In the genomic region with DNA sequence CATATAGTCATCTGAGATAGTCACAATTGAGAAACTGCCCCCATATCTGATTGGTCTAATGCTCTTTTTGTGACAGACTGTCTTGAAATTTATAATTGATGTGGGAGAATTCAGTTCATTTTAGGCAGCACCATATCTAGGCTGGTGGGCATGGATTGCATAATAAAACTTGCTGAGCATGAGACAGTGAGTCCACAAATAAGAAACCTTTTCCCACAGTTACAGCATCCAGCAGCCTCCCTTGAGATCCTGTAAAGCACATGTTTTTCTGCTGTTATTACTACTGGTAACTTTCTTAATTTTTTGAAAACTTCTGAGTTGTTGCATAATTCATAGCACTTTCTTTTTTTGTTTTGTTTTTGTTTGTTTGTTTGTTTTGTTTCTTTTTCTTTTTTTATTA, we compare ENCODE assay signal across 37 mouse cellular contexts. TPM values are rescaled to one million over a fixed set of nuclear protein-coding genes. Genes with fewer than 3 reads are reported as not detected.
A peak's percentile ranks its signal among the peaks of the same experiment; 100 is the strongest.
DNase-seq lines count a peak whose midpoint lies in the region; ATAC-seq and TF ChIP-seq lines count a peak whose summit lies in the region.
"Had no signal": no experiment of that assay in that cellular context is flagged by ENCODE, and none has a peak within 500 bp of the region (broad histone marks: within the 10 kb centered on the region; RNA-seq: fewer than 3 reads in every experiment).

No protein-coding gene starts in this region.

- H3K4me3 ChIP-seq in midbrain, postnatal 0 days (ENCODE audit: low read depth, low read length) = no peak overlapping the region
- H3K4me3 ChIP-seq: embryonic facial prominence, embryonic 10.5 days; embryonic facial prominence, embryonic 13.5 days; erythroblast, embryonic 14.5 days; forebrain, embryonic 10.5 days; forebrain, embryonic 13.5 days; heart, embryonic 15.5 days had no signal

- peak; percentile 11 for DNase-seq in adrenal gland, postnatal 10 days
- DNase-seq in adrenal gland, postnatal 25 days = no peak
- peak; percentile 22 for DNase-seq in gastrocnemius, postnatal 25 days
- no peak for DNase-seq in gastrocnemius, postnatal 14 days
- peak; percentile 27 to 34 for DNase-seq in heart, adult 9 months (ENCODE audit: low spot score in 2 of 2)
- no peak for DNase-seq in heart, postnatal 4 days
- DNase-seq in skeletal muscle tissue, adult 2 months (ENCODE audit: low read depth, low spot score) = peak; percentile 42
- DNase-seq in midbrain, postnatal 0 days (ENCODE audit: low spot score) = no peak
- DNase-seq: adrenal gland, postnatal 14 days; cerebellum, adult 11-12 months; cerebellum, adult 8-10 months; cerebellum, postnatal 10 days; cerebellum, postnatal 36 days; embryo, embryonic 11 days; gastrocnemius, postnatal 10 days; heart, postnatal 10 days; kidney, adult 18-20 months; kidney, adult 9 months had no signal

- H3K36me3 ChIP-seq in midbrain, postnatal 0 days (ENCODE audit: insufficient read depth, low read length) = no peaks in the 10 kb centered on the region
- H3K36me3 ChIP-seq: embryonic facial prominence, embryonic 10.5 days; embryonic facial prominence, embryonic 13.5 days; forebrain, embryonic 10.5 days; heart, embryonic 15.5 days had no signal

- no peaks in the 10 kb centered on the region for H3K27me3 ChIP-seq in midbrain, postnatal 0 days (ENCODE audit: insufficient read depth, low read length)
- H3K27me3 ChIP-seq: embryonic facial prominence, embryonic 13.5 days; forebrain, embryonic 13.5 days; heart, embryonic 15.5 days had no signal

- no peak overlapping the region for H3K27ac ChIP-seq in midbrain, postnatal 0 days (ENCODE audit: low read depth, low read length)
- H3K27ac ChIP-seq: embryonic facial prominence, embryonic 10.5 days; embryonic facial prominence, embryonic 13.5 days; forebrain, embryonic 10.5 days; forebrain, embryonic 13.5 days; heart, embryonic 15.5 days; hindbrain, embryonic 14.5 days; hindbrain, postnatal 0 days had no signal

- no peaks in the 10 kb centered on the region for H3K4me1 ChIP-seq in midbrain, postnatal 0 days (ENCODE audit: insufficient read depth, low read length)
- H3K4me1 ChIP-seq: embryonic facial prominence, embryonic 10.5 days; embryonic facial prominence, embryonic 13.5 days; forebrain, embryonic 10.5 days; forebrain, embryonic 13.5 days; heart, embryonic 15.5 days had no signal

- H3K4me2 ChIP-seq in midbrain, postnatal 0 days (ENCODE audit: low read depth, low read length, poor library complexity, severe bottlenecking) = no peak overlapping the region
- H3K4me2 ChIP-seq: embryonic facial prominence, embryonic 13.5 days; forebrain, embryonic 13.5 days; heart, embryonic 11.5 days; heart, embryonic 15.5 days; hindbrain, embryonic 14.5 days had no signal

- intact Hi-C loops in gastrocnemius, postnatal 14 days (cut with DNase I; ENCODE audit: low total_unique reads) = no loop called here

- ATAC-seq in midbrain, postnatal 0 days (ENCODE audit: low FRiP score) = no peak
- ATAC-seq: activated CD4-positive, CD25-positive, alpha-beta regulatory T cell, adult 4 months; forebrain, embryonic 13.5 days; forebrain, embryonic 16.5 days; hindbrain, postnatal 0 days; inflammation-experienced regulatory T-cells, adult 6 months; intestine, embryonic 16.5 days had no signal

- H3K9me3 ChIP-seq in midbrain, postnatal 0 days (ENCODE audit: low read length) = no peaks in the 10 kb centered on the region
- H3K9me3 ChIP-seq: embryonic facial prominence, embryonic 10.5 days; embryonic facial prominence, embryonic 13.5 days; forebrain, embryonic 10.5 days; forebrain, embryonic 13.5 days; heart, embryonic 15.5 days had no signal

- no peak for TF ChIP-seq CTCF in midbrain, postnatal 0 days (IDR thresholded peaks at IDR 0.05)

- no peak overlapping the region for H3K9ac ChIP-seq in midbrain, postnatal 0 days (replicated peaks; ENCODE audit: low read length, poor library complexity, severe bottlenecking)
- H3K9ac ChIP-seq: embryonic facial prominence, embryonic 13.5 days; forebrain, embryonic 13.5 days; heart, embryonic 15.5 days; hindbrain, embryonic 14.5 days had no signal

RNA-seq across cellular contexts. Expression of a gene that starts 9.9 kb away (rescaled TPM):
- total RNA-seq in adrenal gland, postnatal 10 days (2021) = not detected
- total RNA-seq in adrenal gland, postnatal 25 days (2021) = not detected in 2 replicates
- total RNA-seq in gastrocnemius, postnatal 25 days (2021) = not detected
- total RNA-seq in gastrocnemius, postnatal 14 days (2021) = not detected
- total RNA-seq in heart, postnatal 4 days (2021) = not detected
- total RNA-seq in midbrain, postnatal 0 days (2014; rRNA removed) = not detected in 2 replicates
- not detected in 2 replicates for polyA plus RNA-seq in midbrain, postnatal 0 days (2015; fragmentation: Nextera tagmentation; extraction: Ambion mirVana)
- total RNA-seq: adrenal gland, adult 18-20 months; adrenal gland, postnatal 14 days; ES-E14; gastrocnemius, postnatal 10 days; granulocyte monocyte progenitor cell, adult 5-6 weeks; heart, postnatal 10 days; hindbrain, postnatal 0 days had no signal
- polyA plus RNA-seq: brain, embryonic 14.5 days; cortical plate, adult 2 months; embryonic facial prominence, embryonic 10.5 days; embryonic facial prominence, embryonic 13.5 days; erythroblast, embryonic 14.5 days; forebrain, embryonic 10.5 days; forebrain, embryonic 13.5 days; forebrain, embryonic 16.5 days; heart, embryonic 11.5 days; heart, embryonic 15.5 days; hindbrain, embryonic 11.5 days; hindbrain, embryonic 14.5 days; hindbrain, postnatal 0 days; inflammation-experienced regulatory T-cells, adult 6 months; intestine, embryonic 16.5 days had no signal

RNA-seq across cellular contexts. Expression of a gene that starts 39.1 kb away (rescaled TPM):
- total RNA-seq in adrenal gland, postnatal 10 days (2021) = under 1 TPM; 0.36 to 0.79 TPM
- not detected in 2 replicates for total RNA-seq in adrenal gland, postnatal 25 days (2021)
- total RNA-seq in gastrocnemius, postnatal 25 days (2021) = under 1 TPM in 1 of 2 experiments, not detected in 1; 0.16 TPM
- under 1 TPM in 1 of 2 experiments, not detected in 1; 0.18 TPM for total RNA-seq in gastrocnemius, postnatal 14 days (2021)
- under 1 TPM in 1 of 2 experiments, not detected in 1; 0.24 TPM for total RNA-seq in heart, postnatal 4 days (2021)
- 0.55 and 0.57 TPM in 2 replicates for total RNA-seq in midbrain, postnatal 0 days (2014; rRNA removed)
- 0.54 and 0.98 TPM in 2 replicates for polyA plus RNA-seq in midbrain, postnatal 0 days (2015; fragmentation: Nextera tagmentation; extraction: Ambion mirVana)
- total RNA-seq: ES-E14; granulocyte monocyte progenitor cell, adult 5-6 weeks had no signal
- polyA plus RNA-seq: activated CD4-positive, CD25-positive, alpha-beta regulatory T cell, adult 4 months; erythroblast, embryonic 14.5 days; inflammation-experienced regulatory T-cells, adult 6 months had no signal

RNA-seq across cellular contexts. Expression of a gene that starts 43.6 kb away (rescaled TPM):
- total RNA-seq in adrenal gland, postnatal 10 days (2021) = not detected
- total RNA-seq in adrenal gland, postnatal 25 days (2021) = not detected in 2 replicates
- total RNA-seq in gastrocnemius, postnatal 25 days (2021) = not detected
- total RNA-seq in gastrocnemius, postnatal 14 days (2021) = not detected
- not detected for total RNA-seq in heart, postnatal 4 days (2021)
- 0.11 TPM in 1 of 2 replicates, not detected in the other for total RNA-seq in midbrain, postnatal 0 days (2014; rRNA removed)
- not detected in 2 replicates for polyA plus RNA-seq in midbrain, postnatal 0 days (2015; fragmentation: Nextera tagmentation; extraction: Ambion mirVana)
- total RNA-seq: adrenal gland, adult 18-20 months; adrenal gland, postnatal 14 days; ES-E14; gastrocnemius, postnatal 10 days; granulocyte monocyte progenitor cell, adult 5-6 weeks; heart, postnatal 10 days; hindbrain, postnatal 0 days had no signal
- polyA plus RNA-seq: activated CD4-positive, CD25-positive, alpha-beta regulatory T cell, adult 4 months; brain, embryonic 14.5 days; embryonic facial prominence, embryonic 10.5 days; embryonic facial prominence, embryonic 13.5 days; erythroblast, embryonic 14.5 days; forebrain, embryonic 10.5 days; forebrain, embryonic 13.5 days; forebrain, embryonic 16.5 days; heart, embryonic 11.5 days; heart, embryonic 15.5 days; hindbrain, embryonic 11.5 days; hindbrain, embryonic 14.5 days; hindbrain, postnatal 0 days; inflammation-experienced regulatory T-cells, adult 6 months; intestine, embryonic 16.5 days had no signal

Comparison
In these comparisons a context has a peak if more than half of its experiments do, and no peak if none do; other contexts are left out.
1. DNase-seq: peak in adrenal gland, postnatal 10 days (single experiment), gastrocnemius, postnatal 25 days (single experiment), heart, adult 9 months (2 of 2) and skeletal muscle tissue, adult 2 months (single experiment); none in adrenal gland, postnatal 25 days (single experiment), gastrocnemius, postnatal 14 days (single experiment), heart, postnatal 4 days (single experiment) and midbrain, postnatal 0 days (single experiment).